Mouse (Mus musculus) retina, adult 2 months (tissue): Measurements from ENCODE around the gene Fbxo10.
"Not testable (repeated sequence)": the region's sequence is repeated elsewhere in the genome, so short reads cannot be mapped to it uniquely, and the experiment has no call there.

ENCODE experiments used
- DNase-seq: peaks from one replicate; pipeline ENCODE4 v3.0.0-alpha.2; 2012; ENCODE audit warnings: low read depth, low spot score

Gene Fbxo10

GRCm38 (mm10) chr4:45084021-45084894, at the start of gene Fbxo10:
Fbxo10 (minus strand) TSS chr4:45084604.
- DNase-seq, result peak; percentile 74

GRCm38 (mm10) chr4:45131021-45131420, 46.6 kb upstream of the Fbxo10 start:
- no peak for DNase-seq

- no peak for DNase-seq
Measured at GRCm38 (mm10) chr4:45121311-45121710, 36.9 kb upstream of the Fbxo10 start.

GRCm38 (mm10) chr4:45108456-45109110, 24.2 kb upstream of the Fbxo10 start:
- no peak for DNase-seq

- peak; percentile 85 for DNase-seq
Measured at GRCm38 (mm10) chr4:45107601-45108277, 23.3 kb upstream of the Fbxo10 start, which contains the start of gene Tomm5. Tomm5 (minus strand) TSS chr4:45108114.

- DNase-seq, result no peak
Measured at GRCm38 (mm10) chr4:45107066-45107465, 22.7 kb upstream of the Fbxo10 start.

- no peak for DNase-seq
Measured at GRCm38 (mm10) chr4:45106409-45106808, 22.0 kb upstream of the Fbxo10 start.

GRCm38 (mm10) chr4:45097198-45097872, 12.9 kb upstream of the Fbxo10 start:
- DNase-seq, result peak; percentile 51

- no peak for DNase-seq
Measured at GRCm38 (mm10) chr4:45084895-45085290, 489 bp upstream of the Fbxo10 start.

GRCm38 (mm10) chr4:45083487-45083886, 917 bp downstream of the Fbxo10 start:
- DNase-seq, result no peak

GRCm38 (mm10) chr4:45082951-45083350, 1.5 kb downstream of the Fbxo10 start:
- DNase-seq, result no peak

GRCm38 (mm10) chr4:45081041-45081440, 3.4 kb downstream of the Fbxo10 start:
- DNase-seq, result not testable (repeated sequence)

- DNase-seq, result no peak
Measured at GRCm38 (mm10) chr4:45073544-45073943, 10.9 kb downstream of the Fbxo10 start.

- no peak for DNase-seq
Measured at GRCm38 (mm10) chr4:45072261-45072973, 12.0 kb downstream of the Fbxo10 start.

- no peak for DNase-seq
Measured at GRCm38 (mm10) chr4:45067742-45068141, 16.7 kb downstream of the Fbxo10 start.

GRCm38 (mm10) chr4:45066036-45066730, 18.2 kb downstream of the Fbxo10 start:
- DNase-seq, result no peak

GRCm38 (mm10) chr4:45064577-45064976, 19.8 kb downstream of the Fbxo10 start:
- no peak for DNase-seq

- not testable (repeated sequence) for DNase-seq
Measured at GRCm38 (mm10) chr4:45063836-45064235, 20.6 kb downstream of the Fbxo10 start.

GRCm38 (mm10) chr4:45055451-45055850, 29.0 kb downstream of the Fbxo10 start:
- no peak for DNase-seq

GRCm38 (mm10) chr4:45054862-45055261, 29.5 kb downstream of the Fbxo10 start:
- no peak for DNase-seq
